Mouse (Mus musculus) C2C12 (cell line): ENCODE measurements around the gene Grifin. TPM values are rescaled to one million over a fixed set of nuclear protein-coding genes. Genes with fewer than 3 reads are reported as not detected.

Experiments
- H3K27me3 ChIP-seq: one replicate; pipeline ENCODE4 v1.6.1; 2011; ENCODE audit not compliant: control insufficient read depth, insufficient read depth, insufficient read length
- H3K36me3 ChIP-seq: one replicate; pipeline ENCODE4 v1.6.1; 2011; ENCODE audit not compliant: control insufficient read depth, insufficient read depth
- H3K4me3 ChIP-seq: one replicate; pipeline ENCODE4 v1.5.1; 2011; ENCODE audit warnings: mild to moderate bottlenecking, control low read depth; ENCODE audit not compliant: poor library complexity, insufficient read depth, severe bottlenecking
- H3K79me2 ChIP-seq: one replicate; pipeline ENCODE4 v1.6.1; 2011; ENCODE audit not compliant: control insufficient read depth, insufficient read depth
- H3K79me3 ChIP-seq: one replicate; pipeline ENCODE4 v1.6.1; 2011; ENCODE audit warnings: low read depth, control low read depth
- H3ac ChIP-seq: one replicate; pipeline ENCODE3; 2011; ENCODE audit warnings: low read depth; ENCODE audit not compliant: control insufficient read depth, insufficient read length
- CEBPB ChIP-seq: IDR thresholded peaks from one replicate; pipeline ENCODE4 v1.6.1; 2011; ENCODE audit warnings: low read depth, mild to moderate bottlenecking, control low read depth, moderate library complexity
- CTCF ChIP-seq: IDR thresholded peaks from one replicate; pipeline ENCODE4 v1.5.1; 2011; ENCODE audit not compliant: control insufficient read depth, insufficient read depth, insufficient read length
- FOSL1 ChIP-seq: IDR thresholded peaks from one replicate; pipeline ENCODE4 v1.8.0; 2011; ENCODE audit warnings: mild to moderate bottlenecking, low read length; ENCODE audit not compliant: poor library complexity, insufficient read depth, severe bottlenecking
- MAX ChIP-seq: IDR thresholded peaks from one replicate; pipeline ENCODE4 v1.6.1; 2011; ENCODE audit warnings: mild to moderate bottlenecking, control low read depth
- MYOD1 ChIP-seq: IDR thresholded peaks from one replicate; pipeline ENCODE4 v1.6.1; 2011; ENCODE audit warnings: low read depth; ENCODE audit not compliant: control insufficient read depth, insufficient read length
- MYOG ChIP-seq: IDR thresholded peaks from one replicate; pipeline ENCODE4 v1.6.1; 2011; ENCODE audit not compliant: control insufficient read depth, insufficient read length; ENCODE audit errors: extremely low read depth
- USF1 ChIP-seq: IDR thresholded peaks from one replicate; pipeline ENCODE4 v1.6.1; 2011; ENCODE audit warnings: low read depth, mild to moderate bottlenecking, control low read depth, moderate library complexity
- polyA plus RNA-seq: library from polyadenylated mRNA; unstranded; fragments of >200 nt; fragmentation: generic; extraction: Trizol; gene quantifications from one replicate; pipeline ENCODE4 v1.2.1, GENCODE M21; 2012; ENCODE audit warnings: missing spikeins

Grifin gene
- polyA plus RNA-seq, 1 experiment = not detected

DNA sequence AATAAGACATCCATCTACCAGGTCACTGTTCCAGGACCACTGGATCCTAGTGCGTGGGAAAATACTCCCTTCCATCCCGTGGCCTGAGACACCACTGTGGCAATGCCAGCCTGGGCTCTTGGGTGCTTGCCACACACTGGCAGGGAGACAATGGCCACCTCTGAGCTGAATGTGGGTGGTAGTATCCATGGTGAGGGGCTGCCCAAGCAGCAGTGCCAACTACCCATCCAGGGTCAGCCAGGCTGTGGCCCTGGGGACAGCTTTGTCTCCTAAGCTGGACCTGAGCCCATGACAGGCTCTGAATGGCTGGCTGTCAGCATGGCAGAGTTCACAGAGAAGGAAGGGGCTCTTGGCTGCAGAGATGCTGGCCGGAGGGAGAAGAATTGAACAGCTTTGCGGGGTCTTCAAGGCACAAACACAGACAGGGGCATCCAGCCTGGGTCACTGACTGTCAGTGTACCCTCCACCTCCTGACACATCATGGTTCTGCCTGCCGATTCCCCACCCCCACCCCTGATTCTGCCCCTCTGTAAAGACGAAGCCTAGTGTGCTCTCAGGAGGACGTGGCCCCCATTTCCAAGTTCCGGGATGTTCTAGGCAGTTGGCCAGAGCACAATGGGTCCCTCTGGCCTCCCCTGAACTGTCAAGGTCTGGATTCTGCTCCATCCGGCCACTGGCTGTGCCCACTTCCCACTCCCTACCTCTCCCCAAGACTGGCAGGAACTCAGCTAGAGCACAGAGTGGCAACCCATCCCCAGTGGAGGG, 21.9 kb downstream of the Grifin start:
- TF ChIP-seq FOSL1 (no peak), MYOD1 (no peak), CEBPB (no peak), USF1 (no peak), MYOG (no peak), CTCF (no peak), MAX (no peak)
- Histone ChIP-seq H3K79me3 (no peaks in the 10 kb centered on the region), H3K4me3 (no peak overlapping the region), H3K27me3 (peaks cover 3% of the 10 kb centered on the region), H3K36me3 (no peaks in the 10 kb centered on the region), H3K79me2 (no peaks in the 10 kb centered on the region), H3ac (no peak overlapping the region)

DNA sequence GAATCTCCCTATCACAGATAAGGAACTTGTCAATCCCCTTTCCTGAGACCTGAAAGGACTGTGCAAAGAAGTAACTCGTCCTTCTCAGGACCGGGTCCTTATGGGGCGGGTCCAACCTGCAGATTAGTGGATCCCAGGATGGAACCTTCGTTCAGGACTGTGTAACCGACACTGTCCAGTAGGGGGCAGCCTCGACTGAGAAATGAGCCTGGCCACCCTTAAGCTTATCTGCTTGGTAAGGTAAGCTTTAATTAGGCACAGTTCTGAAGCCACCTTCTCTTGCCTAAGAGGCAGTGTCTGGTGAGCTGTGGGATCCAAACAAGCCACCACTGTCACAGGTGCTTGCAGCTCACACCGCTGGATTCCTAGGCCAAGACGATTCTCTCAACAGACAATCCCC, 24.8 kb downstream of the Grifin start:
- Histone ChIP-seq H3ac (no peak overlapping the region), H3K4me3 (no peak overlapping the region), H3K27me3 (peaks cover 3% of the 10 kb centered on the region), H3K79me2 (no peaks in the 10 kb centered on the region), H3K79me3 (no peaks in the 10 kb centered on the region), H3K36me3 (no peaks in the 10 kb centered on the region)
- TF ChIP-seq CTCF (peak; percentile 73), FOSL1 (no peak)

- Histone ChIP-seq H3K4me3 (no peak overlapping the region), H3K79me2 (no peaks in the 10 kb centered on the region), H3K79me3 (no peaks in the 10 kb centered on the region), H3K27me3 (peaks cover 3% of the 10 kb centered on the region), H3ac (no peak overlapping the region), H3K36me3 (no peaks in the 10 kb centered on the region)
- no peak for TF ChIP-seq CEBPB
- TF ChIP-seq CTCF = no peak
- no peak for TF ChIP-seq MAX
- TF ChIP-seq USF1 = no peak
These were observed 26.7 kb downstream of the Grifin start for GRCm38 (mm10) chr5:140538111-140538683.

GRCm38 (mm10) chr5:140526754-140527153, 38.1 kb downstream of the Grifin start:
- Histone ChIP-seq H3ac (no peak overlapping the region), H3K79me3 (peaks cover 1% of the 10 kb centered on the region), H3K36me3 (peaks cover 10% of the 10 kb centered on the region), H3K79me2 (peaks cover 12% of the 10 kb centered on the region), H3K27me3 (no peaks in the 10 kb centered on the region), H3K4me3 (no peak overlapping the region)
- TF ChIP-seq MYOD1 = no peak
- TF ChIP-seq USF1 = no peak
- no peak for TF ChIP-seq MYOG
- TF ChIP-seq CTCF = no peak
- no peak for TF ChIP-seq CEBPB
- no peak for TF ChIP-seq MAX
- TF ChIP-seq FOSL1 = no peak

GRCm38 (mm10) chr5:140521196-140521595, 43.7 kb downstream of the Grifin start:
- H3K36me3 ChIP-seq = peaks cover 18% of the 10 kb centered on the region
- no peak overlapping the region for H3ac ChIP-seq
- H3K79me2 ChIP-seq = peaks cover 57% of the 10 kb centered on the region
- H3K79me3 ChIP-seq = peaks cover 7% of the 10 kb centered on the region
- H3K4me3 ChIP-seq = no peak overlapping the region
- TF ChIP-seq MYOD1 = no peak
- H3K27me3 ChIP-seq = no peaks in the 10 kb centered on the region

GRCm38 (mm10) chr5:140517921-140518230, 47.0 kb downstream of the Grifin start:
- TF ChIP-seq FOSL1 (no peak), MYOG (no peak), CTCF (no peak), CEBPB (no peak), MYOD1 (no peak), USF1 (no peak), MAX (no peak)
- H3K79me2 ChIP-seq = peaks cover 64% of the 10 kb centered on the region
- no peak overlapping the region for H3ac ChIP-seq
- peaks cover 11% of the 10 kb centered on the region for H3K79me3 ChIP-seq
- H3K4me3 ChIP-seq = no peak overlapping the region
- H3K27me3 ChIP-seq = no peaks in the 10 kb centered on the region
- H3K36me3 ChIP-seq = peaks cover 11% of the 10 kb centered on the region
